Mouse (Mus musculus): ENCODE data around the gene Ptdss2.

Ptdss2 gene

DNA sequence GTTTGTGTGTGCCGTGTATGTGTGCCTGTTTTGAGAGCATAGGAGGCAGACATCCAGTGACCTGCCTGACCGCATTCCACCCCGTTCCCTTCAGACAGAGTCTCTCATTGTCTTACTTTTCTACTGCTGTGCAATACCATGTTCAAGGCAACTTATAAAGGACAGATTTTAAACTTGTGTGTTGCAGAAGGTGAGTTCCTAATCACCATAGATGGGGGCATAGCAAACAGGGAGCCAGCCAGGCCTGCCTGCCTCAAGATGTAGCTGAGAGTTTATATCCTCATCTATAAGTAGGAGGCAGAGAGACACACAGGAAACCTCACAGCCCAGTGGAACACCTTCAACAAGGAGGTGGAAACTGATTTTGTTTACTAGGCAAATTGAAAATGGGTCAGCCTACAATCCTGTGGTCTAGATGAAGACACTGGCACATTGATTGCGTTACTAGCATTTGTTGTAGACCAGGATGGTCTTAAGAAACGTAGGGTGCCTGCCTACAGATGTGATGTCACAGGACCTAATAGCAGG lies 51.2 kb downstream of the Ptdss2 start:
- DNase-seq (ENCODE audit: low read depth), result peak; percentile 53

DNA sequence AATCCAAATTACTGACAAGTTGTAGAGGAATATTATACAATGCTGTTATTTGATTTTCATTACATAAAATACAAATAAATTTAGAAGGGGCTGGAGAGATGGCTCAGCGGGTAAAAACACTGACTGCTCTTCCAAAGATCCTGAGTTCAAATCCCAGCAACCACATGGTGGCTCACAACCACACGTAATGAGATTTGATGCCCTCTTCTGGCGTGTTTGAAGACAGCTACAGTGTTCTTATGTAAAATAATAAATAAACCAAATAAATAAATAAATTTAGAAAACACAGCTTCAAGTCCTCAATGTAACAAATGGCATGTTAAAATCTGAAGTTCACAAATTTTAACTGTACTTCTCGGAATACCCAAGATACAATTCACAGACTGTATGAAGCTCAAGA lies 52.9 kb downstream of the Ptdss2 start:
- no peak for DNase-seq (ENCODE audit: low read depth)

DNA sequence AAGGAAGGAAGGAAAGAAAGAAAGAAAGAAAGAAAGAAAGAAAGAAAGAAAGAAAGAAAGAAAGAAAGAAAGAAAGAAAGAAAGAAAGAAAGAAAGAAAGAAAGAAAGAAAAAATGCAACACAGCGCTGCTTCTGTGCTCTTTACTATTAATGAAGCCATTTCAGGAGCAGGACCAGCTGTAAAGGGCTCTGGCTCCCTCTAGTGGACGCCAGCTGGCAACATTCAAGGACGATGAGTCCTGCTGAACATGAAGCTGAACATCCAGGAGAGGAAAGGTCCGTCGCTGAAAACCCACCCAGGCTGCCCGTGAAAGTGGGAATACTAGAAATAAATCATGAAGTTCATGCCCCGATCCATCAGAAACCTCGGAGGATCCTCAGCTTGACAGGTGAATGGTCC lies 54.0 kb downstream of the Ptdss2 start:
- peak; percentile 95 for DNase-seq (ENCODE audit: low read depth)

DNA sequence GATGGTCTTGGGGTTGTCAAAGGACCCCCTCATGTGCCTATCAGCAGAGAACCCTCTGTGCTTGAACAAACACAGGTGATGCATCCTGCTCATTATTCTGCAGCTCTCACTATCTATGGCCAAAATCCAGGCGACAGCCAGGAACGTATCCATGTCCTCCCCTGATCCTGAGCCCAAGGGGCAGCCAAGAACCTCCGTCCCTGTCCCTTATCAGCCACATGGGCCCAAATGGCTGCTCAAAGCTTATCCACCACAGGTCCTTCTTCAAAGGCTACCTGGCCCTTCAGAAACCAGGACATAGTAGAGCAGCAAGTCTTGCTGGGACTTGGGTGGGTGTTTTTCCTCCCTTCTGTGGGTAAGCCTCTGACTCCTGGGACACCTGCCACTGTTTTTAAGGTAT lies 66.0 kb downstream of the Ptdss2 start:
- DNase-seq (ENCODE audit: low read depth), result no peak

DNA sequence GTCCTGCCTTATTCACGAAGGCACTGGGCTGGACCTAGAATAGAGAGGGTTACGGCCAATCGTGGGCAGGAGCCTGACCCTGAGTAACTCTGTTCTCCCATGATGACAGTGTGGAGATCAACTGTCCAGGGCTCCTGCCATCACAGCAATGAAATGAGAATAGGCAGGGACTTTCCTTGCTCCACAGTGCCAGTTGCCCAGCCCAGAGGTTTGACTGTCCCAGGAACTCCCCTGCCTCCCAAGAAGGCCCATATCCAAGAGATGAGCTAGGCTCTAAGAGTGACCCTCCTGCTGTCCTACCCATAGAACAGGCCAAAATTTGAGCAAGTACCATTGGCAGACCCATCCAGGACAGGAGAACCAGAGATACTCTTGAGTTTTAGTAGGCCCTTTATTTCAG lies 66.6 kb downstream of the Ptdss2 start:
- DNase-seq (ENCODE audit: low read depth), result no peak

DNA sequence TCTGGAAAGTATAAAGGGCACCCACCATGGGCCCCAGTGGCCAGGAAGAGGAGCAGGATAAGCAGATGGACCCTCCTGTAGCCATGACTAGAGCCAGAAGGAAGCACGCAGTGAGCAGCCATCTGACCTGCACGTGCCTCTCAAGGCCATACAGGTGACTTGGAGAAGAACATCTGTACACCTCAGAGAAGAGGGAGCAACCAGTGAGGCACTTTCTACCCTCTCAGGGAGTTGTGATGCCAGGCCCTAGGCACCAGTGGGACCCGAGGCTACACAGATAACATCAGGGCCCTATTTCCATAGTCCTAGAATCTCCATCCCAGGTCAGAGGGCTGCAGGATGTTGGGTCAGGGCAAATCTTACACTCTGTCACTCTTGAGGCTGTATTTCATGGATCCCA lies 68.0 kb downstream of the Ptdss2 start:
- no peak for DNase-seq (ENCODE audit: low read depth)

DNA sequence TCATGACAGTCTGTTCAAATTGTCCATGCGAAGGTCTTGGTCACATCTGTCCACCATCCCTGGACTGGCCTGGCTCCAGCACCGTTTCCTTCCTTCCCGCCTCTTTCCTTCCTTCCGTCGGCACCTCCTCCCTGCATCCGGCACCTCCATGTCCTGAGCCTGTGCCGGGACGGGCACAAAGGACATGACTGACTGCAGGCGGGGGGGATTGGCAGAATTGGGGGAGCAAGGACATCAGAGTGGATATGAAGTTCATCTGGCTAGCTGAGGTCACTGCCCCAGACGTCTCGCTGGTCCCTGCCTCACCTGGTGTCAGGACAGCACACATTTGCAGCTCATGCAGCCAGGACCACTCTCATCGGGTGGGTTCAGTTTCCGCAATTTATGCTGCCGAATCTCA lies 68.9 kb downstream of the Ptdss2 start:
- no peak for DNase-seq (ENCODE audit: low read depth)

DNA sequence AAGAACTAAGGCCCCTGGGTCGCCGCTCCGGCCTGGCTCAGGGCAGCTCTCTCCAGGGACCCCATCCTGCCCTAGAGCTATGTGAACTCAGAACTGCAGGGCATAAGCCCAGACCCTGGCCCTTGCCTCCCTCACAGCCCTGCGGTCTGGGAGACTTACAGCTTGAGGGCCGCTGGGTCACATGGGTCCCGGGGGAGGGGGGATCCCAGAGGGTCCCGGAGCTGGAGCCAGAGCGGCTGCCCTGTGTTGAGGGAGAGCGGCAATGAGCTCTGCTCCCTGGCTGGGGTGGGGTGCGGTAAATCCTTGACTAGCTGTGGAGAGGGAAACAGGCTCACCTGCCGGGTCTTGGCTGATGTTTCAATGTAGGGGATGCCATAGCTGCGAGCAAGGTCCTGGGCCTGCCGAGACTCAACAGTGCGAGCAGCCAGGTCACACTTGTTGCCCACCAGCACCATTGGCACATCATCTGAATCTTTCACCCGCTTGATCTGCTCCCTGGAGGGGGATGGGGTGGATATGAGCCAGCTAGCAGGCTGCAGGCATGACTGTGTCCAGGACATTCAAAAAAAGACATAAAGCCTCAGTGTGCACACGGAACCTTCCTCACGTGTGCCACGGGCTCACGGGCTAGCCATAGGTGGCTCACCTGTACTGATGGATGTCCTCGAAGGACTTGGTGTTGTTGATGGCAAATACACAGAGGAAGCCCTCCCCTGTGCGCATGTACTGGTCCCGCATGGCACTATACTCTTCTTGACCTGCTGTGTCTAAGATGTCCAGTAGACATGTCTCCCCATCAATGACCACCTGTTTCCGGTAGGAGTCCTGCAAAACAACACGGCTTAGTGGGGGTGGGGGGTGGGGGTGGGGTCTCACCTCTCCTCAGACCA lies 69.9 kb downstream of the Ptdss2 start:
- DNase-seq (ENCODE audit: low read depth), result no peak

DNA sequence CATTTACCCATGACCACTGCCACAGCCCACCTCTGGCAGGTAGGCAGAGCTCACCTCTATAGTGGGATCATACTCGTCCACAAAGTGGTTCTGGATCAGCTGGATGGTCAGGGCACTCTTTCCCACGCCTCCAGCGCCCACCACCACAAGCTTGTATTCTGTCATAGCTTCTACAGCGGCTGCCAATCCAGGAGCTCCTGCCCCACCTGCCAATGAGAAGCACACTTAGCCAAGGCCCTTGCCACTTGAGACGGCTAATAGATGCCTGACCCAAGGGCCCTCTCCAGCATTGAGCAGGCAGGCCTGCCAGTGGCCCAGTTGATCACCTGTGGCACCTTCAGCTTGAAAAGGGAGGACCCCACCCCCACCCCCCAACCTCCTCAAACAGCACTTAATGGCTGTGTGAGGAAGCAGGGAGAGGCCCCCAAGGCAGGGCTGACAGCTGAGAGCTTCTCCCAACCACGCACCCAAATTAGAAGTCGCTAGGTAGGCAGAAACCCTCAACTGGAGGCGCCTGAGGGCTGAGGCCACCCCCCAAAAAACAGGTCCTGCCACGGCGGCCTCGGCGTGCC lies 70.7 kb downstream of the Ptdss2 start:
- no peak for DNase-seq (ENCODE audit: low read depth)

DNA sequence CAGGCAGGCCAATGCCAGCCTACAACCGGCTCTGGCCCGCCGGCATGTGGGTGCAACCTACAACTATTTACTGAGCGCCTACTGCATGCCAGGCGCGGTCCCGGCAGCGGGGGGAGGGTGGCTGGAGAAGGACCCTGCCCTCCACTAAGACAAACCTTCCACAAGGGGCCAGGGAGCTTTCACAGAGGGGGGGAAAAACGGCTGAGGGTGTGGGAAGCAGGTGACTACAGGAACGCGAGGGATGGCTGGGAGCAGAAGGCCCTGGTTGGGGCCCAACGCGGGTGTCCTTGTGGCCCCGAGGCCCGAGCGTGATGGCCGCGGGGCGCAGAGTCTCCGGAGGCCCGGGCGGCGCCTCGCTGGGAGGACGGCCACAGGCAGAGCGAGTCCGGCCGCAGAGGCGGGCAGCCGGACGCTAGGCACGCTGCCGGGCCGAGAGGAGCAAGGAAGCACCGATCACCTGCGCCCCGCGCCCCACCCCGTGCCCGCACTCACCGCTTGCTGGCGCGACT lies 71.2 kb downstream of the Ptdss2 start:
- peak; percentile 62 for DNase-seq (ENCODE audit: low read depth)

DNA sequence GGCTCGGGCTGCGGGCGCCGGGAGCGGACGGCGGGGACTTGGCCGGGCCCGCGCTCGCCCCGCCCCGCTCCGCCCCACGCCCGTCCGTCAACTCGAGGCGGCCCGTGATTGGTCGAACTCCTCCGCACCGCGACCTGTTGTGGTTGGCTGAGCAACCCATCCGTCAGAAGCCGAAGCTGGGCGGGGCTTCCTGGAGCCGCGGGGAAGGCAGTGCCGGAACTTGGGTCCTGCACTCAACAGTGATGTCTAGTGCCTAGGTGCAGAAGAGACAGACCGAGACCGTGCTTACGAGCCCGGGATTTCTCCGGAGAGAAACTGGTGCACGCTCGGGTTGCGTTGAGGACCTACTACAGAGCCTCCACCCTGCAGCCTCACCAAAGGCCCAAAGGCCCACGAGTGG lies 71.8 kb downstream of the Ptdss2 start, which contains the start of the genes Hras and Lrrc56:
Hras (minus strand) TSS at position 58 of the 400 bp plus-strand sequence.
Lrrc56 (plus strand) TSS at position 210 of the 400 bp plus-strand sequence.
- peak; percentile 98 for DNase-seq (ENCODE audit: low read depth)

DNA sequence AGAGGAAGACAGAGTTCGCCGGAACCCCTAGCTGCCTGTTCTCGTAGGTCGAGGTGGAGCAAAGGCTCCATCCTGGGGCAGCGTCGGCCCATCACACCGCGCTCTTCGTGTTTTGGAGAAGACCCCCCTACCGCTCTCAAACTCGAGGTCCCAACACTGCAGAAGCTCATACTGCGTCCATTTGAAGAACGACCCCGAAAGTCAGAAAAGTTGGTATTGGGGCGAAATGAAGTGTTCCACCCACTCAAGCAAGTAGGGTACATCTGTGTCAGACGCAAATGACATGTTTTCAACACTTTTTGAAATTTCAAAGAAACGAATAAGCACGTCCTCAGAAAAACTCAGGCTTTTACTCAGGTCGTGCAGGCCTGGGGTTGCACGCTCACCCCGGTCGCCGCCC lies 72.2 kb downstream of the Ptdss2 start:
- no peak for DNase-seq (ENCODE audit: low read depth)

DNA sequence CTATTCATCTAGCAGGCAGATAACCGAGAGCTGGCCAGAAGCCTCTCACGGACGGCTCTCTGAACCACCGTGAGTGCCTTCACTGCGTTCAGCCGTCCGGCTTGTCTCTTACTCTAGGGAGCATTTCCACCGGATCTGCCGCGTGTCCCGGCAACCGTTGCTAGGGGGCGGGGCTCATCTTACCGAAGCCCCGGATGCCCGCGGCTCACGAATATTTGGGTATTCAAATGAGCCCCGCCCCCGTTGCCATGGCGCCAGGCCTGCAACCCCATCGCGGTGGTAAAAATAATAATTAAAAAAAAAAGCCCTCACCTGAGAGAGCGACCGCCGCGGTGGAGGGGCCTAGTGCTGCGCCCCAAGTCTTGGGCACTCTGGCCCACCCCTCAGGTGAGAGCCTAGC lies 72.6 kb downstream of the Ptdss2 start:
- DNase-seq (ENCODE audit: low read depth), result peak; percentile 91

DNA sequence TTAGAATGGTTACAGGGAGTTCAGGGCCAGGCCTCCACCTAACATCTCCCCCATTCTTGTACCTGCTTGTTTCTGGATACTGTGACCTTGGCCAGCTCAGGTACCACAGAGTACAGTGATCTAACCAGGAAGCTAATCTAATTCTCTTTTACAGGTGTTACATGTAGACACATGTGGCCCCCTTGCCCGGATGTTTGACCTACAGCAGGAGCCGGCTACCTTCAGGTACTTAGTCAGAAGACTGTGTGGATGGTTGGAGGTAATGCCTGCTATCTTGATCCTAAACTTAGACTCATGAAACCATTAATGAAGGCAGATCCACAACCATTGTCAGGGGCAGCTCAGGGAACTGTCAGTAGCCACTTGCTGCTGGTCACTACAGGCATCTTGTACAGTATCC lies 73.6 kb downstream of the Ptdss2 start:
- DNase-seq (ENCODE audit: low read depth), result no peak

DNA sequence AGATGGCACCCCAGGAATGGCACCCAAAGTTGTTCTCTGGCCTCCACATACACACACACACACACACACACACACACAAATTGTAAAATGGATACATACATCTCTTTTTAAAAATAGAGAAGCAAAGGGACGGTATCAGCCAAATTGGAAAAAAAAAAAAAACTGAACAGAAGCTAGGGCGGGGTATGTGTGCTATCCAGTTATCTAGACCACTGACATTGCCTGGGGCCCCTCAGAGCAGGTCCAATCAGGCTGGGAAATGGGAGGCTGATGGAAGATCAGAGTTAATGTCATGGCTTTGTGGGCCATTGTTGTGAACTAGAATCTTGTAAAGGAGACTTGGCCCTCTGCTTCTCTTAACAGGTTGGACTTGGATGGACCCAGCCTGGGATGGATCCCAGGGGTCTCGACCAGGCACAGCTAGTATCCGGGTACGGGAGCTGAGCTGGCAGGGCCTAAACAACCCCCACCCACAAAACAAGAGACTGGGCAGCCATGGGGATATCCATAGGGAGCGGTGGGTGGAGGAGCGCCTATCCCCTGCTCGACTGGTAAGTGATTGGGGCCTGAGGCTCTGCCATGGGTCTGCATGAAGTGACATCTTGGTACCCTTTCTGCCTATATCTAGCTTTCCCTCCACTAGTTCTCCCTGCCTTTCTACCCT lies 74.6 kb downstream of the Ptdss2 start:
- DNase-seq (ENCODE audit: low read depth), result no peak

DNA sequence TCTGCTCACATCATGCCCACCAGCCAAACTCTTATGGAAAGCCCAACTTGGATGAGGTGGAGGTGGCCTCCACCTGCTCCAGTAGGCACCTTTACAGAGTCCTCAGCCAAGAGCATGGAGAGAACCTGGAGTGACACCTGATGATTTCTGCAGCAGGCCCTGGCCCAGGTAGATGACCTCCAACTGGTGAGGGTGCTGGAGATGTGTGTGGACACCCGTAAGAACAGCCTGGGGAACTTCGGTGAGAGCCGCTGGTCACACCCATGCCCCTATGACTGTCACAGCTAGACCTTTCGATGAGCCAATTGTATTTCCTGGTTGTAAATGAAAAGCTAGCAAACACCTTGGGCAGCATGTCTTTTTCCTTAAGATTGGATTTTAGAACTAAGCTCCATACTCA lies 75.9 kb downstream of the Ptdss2 start:
- no peak for DNase-seq (ENCODE audit: low read depth)

DNA sequence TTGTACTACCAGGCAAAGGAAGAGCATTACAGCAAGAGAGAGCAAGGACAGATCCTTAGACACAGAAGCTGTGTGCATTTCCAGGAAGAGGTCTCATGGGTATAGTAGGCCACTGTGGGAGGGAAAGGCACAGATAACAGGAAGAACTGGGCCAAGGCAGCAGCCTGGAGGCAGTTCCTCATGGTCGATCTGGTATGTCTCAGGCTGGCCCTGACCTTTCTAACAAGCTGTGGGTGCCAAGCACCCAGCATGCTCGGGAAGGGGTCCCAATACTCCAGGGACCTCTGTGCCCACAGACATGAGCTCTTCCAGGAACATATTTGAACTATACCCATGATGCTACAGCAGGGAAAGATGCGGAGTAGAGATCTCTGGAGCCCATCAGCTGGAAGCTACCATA lies 82.4 kb downstream of the Ptdss2 start:
- DNase-seq (ENCODE audit: low read depth), result no peak

DNA sequence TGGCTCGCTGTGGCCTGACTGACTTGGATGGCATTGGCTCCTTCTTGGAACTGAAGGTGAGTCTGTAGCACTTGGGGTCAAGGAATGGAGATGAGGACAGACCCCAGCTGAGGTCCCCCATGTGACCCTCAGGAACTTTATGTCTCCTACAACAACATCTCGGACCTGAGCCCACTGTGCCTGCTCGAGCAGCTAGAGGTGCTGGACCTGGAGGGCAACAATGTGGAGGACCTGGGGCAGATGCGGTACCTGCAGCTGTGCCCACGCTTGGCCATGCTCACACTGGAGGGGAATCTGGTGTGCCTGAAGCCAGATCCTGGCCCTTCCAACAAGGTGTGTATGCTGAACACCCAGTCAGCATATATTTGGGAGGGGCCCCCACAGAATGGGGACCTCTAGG lies 83.3 kb downstream of the Ptdss2 start:
- no peak for DNase-seq (ENCODE audit: low read depth)

DNA sequence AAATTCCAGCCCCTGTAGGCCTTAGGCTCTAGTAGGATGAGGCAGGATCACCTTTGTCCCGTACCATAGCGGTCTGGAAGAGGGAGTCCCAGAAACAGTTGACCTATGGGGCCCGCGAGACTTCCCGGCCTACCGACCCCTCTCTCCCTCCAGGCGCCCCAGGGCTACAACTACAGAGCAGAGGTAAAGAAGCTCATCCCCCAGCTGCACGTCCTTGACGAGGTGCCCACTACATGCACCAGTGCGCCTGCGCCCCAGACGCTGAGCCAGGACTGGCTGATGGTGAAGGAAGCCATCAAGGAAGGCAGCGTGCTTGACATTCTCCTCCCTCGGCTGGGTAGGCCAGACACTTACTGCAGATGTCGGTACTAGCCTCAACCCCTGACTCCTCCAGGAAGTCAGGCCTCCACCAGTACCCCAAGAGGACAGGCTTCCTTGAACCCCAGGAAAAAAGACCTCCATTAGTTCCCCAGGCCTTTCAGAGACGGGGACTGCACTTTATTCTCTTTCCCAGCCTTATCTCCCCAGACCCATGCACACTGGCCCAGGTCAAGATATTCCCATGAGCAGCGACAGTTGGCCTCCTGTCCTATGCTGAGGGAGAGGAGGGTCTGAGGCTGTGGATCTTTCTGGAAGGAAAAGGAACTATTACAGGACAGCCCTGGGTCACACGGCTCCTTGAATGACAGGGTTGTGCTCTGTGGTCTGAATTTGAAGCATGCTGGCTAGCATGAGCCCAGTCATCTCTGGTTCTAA lies 84.2 kb downstream of the Ptdss2 start:
- no peak for DNase-seq (ENCODE audit: low read depth)

Data from naive thymus-derived CD4-positive, alpha-beta T cell, adult 2 months (primary cell).